Mouse (Mus musculus) gonadal fat pad, adult 2 months (tissue): ENCODE measurements around the gene Pipox. TPM values are rescaled to one million over a fixed set of nuclear protein-coding genes. Genes with fewer than 3 reads are reported as not detected.

Source experiments
- DNase-seq: peaks from one replicate; pipeline ENCODE4 v3.0.0-alpha.2; 2012; ENCODE audit warnings: low read depth
- polyA plus RNA-seq: library from polyadenylated mRNA; depleted of rRNA; stranded (reverse); fragments of >200 nt; gene quantifications from 2 replicates; pipeline ENCODE4 v1.2.3, GENCODE M21; 2012; rRNA removed

The Pipox gene
- polyA plus RNA-seq, 1 experiment, result 9.6 TPM

DNA sequence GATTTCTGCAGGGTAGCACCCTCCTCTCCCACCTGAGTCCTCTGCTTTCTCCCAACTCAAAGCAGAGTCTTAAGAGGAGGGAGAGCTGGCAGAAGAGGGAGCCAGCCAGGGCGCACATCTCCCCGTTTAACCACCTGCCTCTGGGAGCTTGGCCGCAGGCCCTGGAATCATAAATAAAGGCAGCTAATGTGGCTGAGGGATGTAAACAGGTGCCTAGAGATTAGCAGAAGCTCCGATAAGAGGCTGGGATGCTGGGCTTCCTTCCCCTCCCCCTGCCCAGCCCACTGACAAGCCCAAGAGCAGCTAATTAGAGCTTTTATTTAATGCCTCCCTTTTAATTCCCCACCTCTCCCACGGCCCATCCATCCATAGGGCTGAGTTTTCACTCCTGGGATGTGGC, 45.8 kb downstream of the Pipox start:
- no peak for DNase-seq

GRCm38 (mm10) chr11:77847599-77848128, 46.2 kb downstream of the Pipox start:
- no peak for DNase-seq

GRCm38 (mm10) chr11:77843906-77844200, 50.0 kb downstream of the Pipox start:
- DNase-seq, result no peak

DNA sequence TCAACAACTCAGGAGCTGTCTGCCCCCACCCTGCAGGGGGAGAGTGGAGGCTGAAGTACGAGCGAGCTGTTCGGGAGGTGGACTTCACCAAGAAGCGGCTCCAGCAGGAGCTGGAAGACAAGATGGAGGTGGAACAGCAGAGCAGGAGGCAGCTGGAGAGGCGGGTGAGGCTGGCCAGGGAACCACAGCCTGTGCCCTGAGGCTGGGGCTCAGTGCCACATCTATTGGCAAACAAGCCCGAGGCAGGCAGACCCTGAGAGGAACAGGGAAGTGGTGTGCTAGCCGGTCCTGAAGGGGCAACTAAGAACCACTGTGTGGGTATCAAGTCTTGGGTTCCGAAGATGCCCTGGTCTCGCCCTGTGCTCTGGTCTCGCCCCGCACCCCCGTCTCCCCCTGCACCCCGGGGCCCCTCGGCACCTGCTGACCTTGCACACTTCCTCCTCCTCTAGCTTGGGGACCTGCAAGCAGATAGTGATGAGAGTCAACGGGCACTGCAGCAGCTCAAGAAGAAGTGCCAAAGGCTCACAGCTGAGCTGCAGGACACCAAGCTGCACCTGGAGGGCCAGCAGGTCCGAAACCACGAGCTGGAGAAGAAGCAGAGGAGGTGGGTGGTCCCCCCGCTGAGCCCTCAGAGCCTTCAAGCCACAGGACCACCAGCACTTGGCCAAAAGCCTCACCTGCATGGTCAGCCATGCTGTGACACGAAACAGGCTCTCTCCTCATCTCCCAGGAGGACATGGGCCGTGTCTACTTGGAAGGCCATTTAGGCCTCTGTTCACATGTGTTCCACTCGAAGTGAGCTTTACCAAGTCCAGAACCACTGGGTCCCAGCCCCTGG, 50.6 kb downstream of the Pipox start:
- no peak for DNase-seq

- no peak for DNase-seq
Observed at GRCm38 (mm10) chr11:77840523-77841245, 53.2 kb downstream of the Pipox start.

- DNase-seq, result peak; percentile 67
Observed at GRCm38 (mm10) chr11:77837856-77838255, 56.0 kb downstream of the Pipox start.

DNA sequence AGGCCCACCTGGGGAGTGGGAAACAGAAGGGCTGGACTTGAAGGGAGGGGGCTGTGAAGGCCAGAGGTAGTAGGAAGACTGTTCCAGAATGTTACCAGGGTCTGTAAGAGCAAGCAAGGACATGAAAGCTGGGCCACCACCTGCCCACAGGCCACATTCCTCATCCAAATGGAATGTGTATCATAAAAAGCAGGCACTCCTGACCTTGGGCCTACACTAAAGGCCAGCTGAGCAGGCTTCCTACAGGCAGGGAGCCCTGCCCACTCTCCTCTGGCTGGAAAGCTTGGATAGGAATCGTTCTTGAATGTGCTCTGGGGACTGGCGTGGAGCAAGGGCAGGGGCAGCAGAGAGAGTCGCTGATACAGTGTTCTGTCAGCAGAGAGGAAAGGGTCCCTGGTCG, 57.1 kb downstream of the Pipox start:
- peak; percentile 72 for DNase-seq

- DNase-seq, result no peak
Observed at GRCm38 (mm10) chr11:77836290-77836689, 57.6 kb downstream of the Pipox start.

DNA sequence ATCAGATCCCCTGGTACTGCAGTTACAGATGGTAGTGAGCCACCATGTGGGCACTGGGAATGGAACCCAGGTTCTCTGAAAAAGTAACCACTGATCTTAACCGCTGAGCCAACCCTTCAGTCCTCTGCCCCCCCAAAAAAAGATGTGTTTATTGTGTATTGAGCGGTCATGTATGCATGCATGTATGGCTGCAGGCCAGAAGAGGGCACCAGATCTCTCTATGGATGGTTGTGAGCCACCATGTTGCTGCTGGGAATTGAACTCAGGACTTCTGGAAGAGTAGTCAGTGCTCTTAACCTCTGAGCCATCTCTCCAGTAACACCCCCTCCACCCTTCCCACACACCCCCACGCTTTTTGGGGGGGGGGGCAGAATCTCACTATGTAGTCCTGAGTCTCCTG, 58.8 kb downstream of the Pipox start:
- DNase-seq, result no peak

GRCm38 (mm10) chr11:77832541-77832940, 61.4 kb downstream of the Pipox start:
- DNase-seq, result no peak

DNA sequence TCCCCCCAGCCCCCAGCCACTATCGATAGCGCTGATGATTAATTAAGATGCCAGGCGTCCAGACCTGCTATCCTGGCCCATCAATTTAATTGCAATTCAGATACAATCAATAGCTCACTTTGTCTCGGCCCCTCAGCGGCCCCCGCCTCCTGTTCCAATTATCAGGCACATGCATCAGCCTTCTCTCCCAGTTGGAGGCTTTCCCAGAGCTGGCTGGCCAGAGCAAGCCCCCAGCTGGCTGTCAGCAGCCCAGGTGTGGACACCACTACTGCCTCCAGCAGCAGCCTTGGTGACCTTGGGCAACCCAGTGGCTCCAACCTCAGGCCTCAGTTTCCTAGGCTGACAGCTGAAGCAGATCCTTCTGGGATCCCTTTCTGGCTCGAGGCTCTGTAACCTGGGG, 63.0 kb downstream of the Pipox start:
- DNase-seq, result no peak

Other genes starting within 250 kb of the Pipox start
- gene Nufip2, start 207.9 kb downstream of the Pipox start, polyA plus RNA-seq, result 10.4 and 11.1 TPM in 2 replicates
- not detected in 2 replicates for gene Cryba1, start 168.8 kb downstream of the Pipox start, polyA plus RNA-seq
- gene Myo18a, start 130.8 kb downstream of the Pipox start, polyA plus RNA-seq, result 23.5 and 24.5 TPM in 2 replicates
- 0.07 TPM in 1 of 2 replicates, not detected in the other for gene Gm10277, start 106.3 kb downstream of the Pipox start, polyA plus RNA-seq
- 1.2 and 1.3 TPM in 2 replicates for gene Sez6, start 36.7 kb upstream of the Pipox start, polyA plus RNA-seq
- 33.5 and 45.5 TPM in 2 replicates for gene Phf12, start 88.7 kb upstream of the Pipox start, polyA plus RNA-seq
- 3.3 TPM in 2 replicates for gene Dhrs13, start 138.2 kb upstream of the Pipox start, polyA plus RNA-seq
- 97.0 and 123 TPM in 2 replicates for gene Flot2, start 143.8 kb upstream of the Pipox start, polyA plus RNA-seq
- gene Eral1, start 186.3 kb upstream of the Pipox start, polyA plus RNA-seq, result 26.2 and 33.1 TPM in 2 replicates
- gene Fam222b, start 200.6 kb upstream of the Pipox start, polyA plus RNA-seq, result 15.7 and 20.7 TPM in 2 replicates